Comparison of ENCODE assay signal across 8 mouse cellular contexts in the genomic region with DNA sequence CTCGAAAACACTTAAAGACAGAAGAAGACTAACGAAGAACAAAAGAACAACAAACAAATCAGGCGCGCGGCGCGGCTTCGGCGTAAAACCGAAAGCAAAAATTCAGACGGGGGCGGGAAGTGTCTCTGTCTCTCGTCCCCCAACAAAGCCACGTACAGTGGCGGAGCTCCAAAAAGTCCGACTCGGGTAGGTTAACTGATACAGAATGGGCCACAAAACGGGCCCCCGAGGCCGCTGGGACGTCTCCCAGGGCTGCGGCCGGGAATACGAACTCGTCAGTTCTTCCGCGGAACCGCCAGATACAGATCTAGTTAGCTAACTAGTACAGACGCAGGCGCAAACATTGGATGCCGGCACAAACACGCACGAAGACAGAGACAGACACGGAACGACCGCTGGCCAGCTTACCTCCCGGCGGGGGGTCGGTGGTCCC. TPM values are rescaled to one million over a fixed set of nuclear protein-coding genes. Genes with fewer than 3 reads are reported as not detected.
DNase-seq lines count a peak whose midpoint lies in the region; ATAC-seq and TF ChIP-seq lines count a peak whose summit lies in the region.
"Not testable (repeated sequence)": the region's sequence is repeated elsewhere in the genome, so short reads cannot be mapped to it uniquely, and the experiment has no call there.

No protein-coding gene starts in this region.

- H3K27me3 ChIP-seq in kidney, embryonic 14.5 days (ENCODE audit: control insufficient read depth, insufficient read depth, low read length); lung, postnatal 0 days (replicated peaks; ENCODE audit: insufficient read depth, low read length): not testable (repeated sequence)

- not testable (repeated sequence) for H3K9ac ChIP-seq in kidney, embryonic 14.5 days (ENCODE audit: low read depth, low read length); lung, postnatal 0 days (replicated peaks; ENCODE audit: low read depth)

- H3K36me3 ChIP-seq in kidney, embryonic 14.5 days (ENCODE audit: control insufficient read depth, insufficient read depth, low read length); lung, postnatal 0 days (ENCODE audit: insufficient read depth, low read length): not testable (repeated sequence)

- not testable (repeated sequence) for H3K9me3 ChIP-seq in kidney, embryonic 14.5 days (ENCODE audit: control insufficient read depth, low read length); lung, postnatal 0 days (ENCODE audit: low read length)

- not testable (repeated sequence) for H3K4me1 ChIP-seq in kidney, embryonic 14.5 days (ENCODE audit: control insufficient read depth, insufficient read depth, low read length); lung, postnatal 0 days (ENCODE audit: insufficient read depth, low read depth, low read length)

- ATAC-seq in kidney, embryonic 14.5 days (ENCODE audit: low FRiP score, low TSS enrichment); lung, postnatal 0 days: not testable (repeated sequence)

- TF ChIP-seq CTCF in lung, postnatal 0 days (IDR thresholded peaks at IDR 0.05), result not testable (repeated sequence)

- intact Hi-C loops in heart, postnatal 25 days (cut with DNase I); left cerebral cortex, postnatal 36 days (cut with DNase I): not testable (repeated sequence)

- H3K27ac ChIP-seq in kidney, embryonic 14.5 days (ENCODE audit: low read depth, low read length); lung, postnatal 0 days (ENCODE audit: low read length): not testable (repeated sequence)

- TF ChIP-seq EP300 in lung, postnatal 0 days (IDR thresholded peaks at IDR 0.05), result not testable (repeated sequence)

- WGBS in kidney, embryonic 14.5 days, result 37% methylated on average over 21 of the region's 39 CpGs
- 27% methylated on average over 20 of the region's 39 CpGs for WGBS in lung, postnatal 0 days

- H3K4me2 ChIP-seq in kidney, embryonic 14.5 days (replicated peaks; ENCODE audit: low read depth, low read length), result not testable (repeated sequence)
- peak overlapping the region; percentile 19; the same call in 1 of the 2 replicates for H3K4me2 ChIP-seq in lung, postnatal 0 days (replicated peaks; ENCODE audit: low read depth, low read length)

- H3K4me3 ChIP-seq in kidney, embryonic 14.5 days (ENCODE audit: low read length), result peak overlapping the region; percentile 26; the same call in 1 of the 2 replicates
- H3K4me3 ChIP-seq in lung, postnatal 0 days (ENCODE audit: low read depth, low read length), result peak overlapping the region; percentile 19; the same call in 1 of the 2 replicates

- DNase-seq in cerebellum, postnatal 36 days, result peak; percentile 19 to 55
- DNase-seq in frontal cortex, postnatal 25 days (ENCODE audit: low spot score in 2 of 2), result peak; percentile 52 to 59
- peak; percentile 55 for DNase-seq in heart, postnatal 25 days (ENCODE audit: low spot score)
- peak; percentile 44 to 54 for DNase-seq in left cerebral cortex, postnatal 36 days (ENCODE audit: low spot score in 2 of 2)
- not testable (repeated sequence) for DNase-seq in lung, postnatal 0 days (ENCODE audit: low spot score)
- peak; percentile 36 for DNase-seq in ovary, postnatal 36 days (ENCODE audit: low spot score)
- peak; percentile 56 for DNase-seq in urinary bladder, adult 2 months (ENCODE audit: low spot score)

RNA-seq across cellular contexts. Expression of a gene that starts 31.4 kb away (rescaled TPM):
- total RNA-seq in heart, postnatal 25 days (2021), result 100 to 1,000 TPM; 114 to 123 TPM
- polyA plus RNA-seq in kidney, embryonic 14.5 days (2014; fragmentation: Nextera tagmentation; extraction: Ambion mirVana), result 12.0 and 20.2 TPM in 2 replicates
- 10 to 100 TPM; 41.6 to 43.1 TPM for total RNA-seq in left cerebral cortex, postnatal 36 days (2021)
- 12.6 and 13.5 TPM in 2 replicates for polyA plus RNA-seq in lung, postnatal 0 days (2015; fragmentation: Nextera tagmentation; extraction: Ambion mirVana)
- 46.1 and 50.9 TPM in 2 replicates for polyA plus RNA-seq in urinary bladder, adult 2 months (2012; rRNA removed)

RNA-seq across cellular contexts. Expression of a gene that starts 59.4 kb away (rescaled TPM):
- total RNA-seq in heart, postnatal 25 days (2021), result 10 to 100 TPM; 16.8 to 20.3 TPM
- polyA plus RNA-seq in kidney, embryonic 14.5 days (2014; fragmentation: Nextera tagmentation; extraction: Ambion mirVana), result 90.5 and 110 TPM in 2 replicates
- 10 to 100 TPM; 16.3 to 19.3 TPM for total RNA-seq in left cerebral cortex, postnatal 36 days (2021)
- polyA plus RNA-seq in lung, postnatal 0 days (2015; fragmentation: Nextera tagmentation; extraction: Ambion mirVana), result 63.0 and 68.8 TPM in 2 replicates
- 94.2 and 94.3 TPM in 2 replicates for polyA plus RNA-seq in urinary bladder, adult 2 months (2012; rRNA removed)
